Mouse (Mus musculus) ES-Bruce4 (cell line): Measurements from ENCODE around the gene Stat3.

ENCODE experiments used
- CTCF ChIP-seq: IDR thresholded peaks from one replicate; pipeline ENCODE4 v1.8.1; 2011; ENCODE audit warnings: low read depth, low read length
- EP300 ChIP-seq: IDR thresholded peaks from 2 replicates; pipeline ENCODE4 v1.6.1; 2011; ENCODE audit warnings: low read depth, low read length; ENCODE audit not compliant: insufficient read depth
- POLR2A ChIP-seq: IDR thresholded peaks from one replicate; pipeline ENCODE4 v1.8.1; 2011; ENCODE audit warnings: low read length; ENCODE audit not compliant: insufficient read depth

DNA sequence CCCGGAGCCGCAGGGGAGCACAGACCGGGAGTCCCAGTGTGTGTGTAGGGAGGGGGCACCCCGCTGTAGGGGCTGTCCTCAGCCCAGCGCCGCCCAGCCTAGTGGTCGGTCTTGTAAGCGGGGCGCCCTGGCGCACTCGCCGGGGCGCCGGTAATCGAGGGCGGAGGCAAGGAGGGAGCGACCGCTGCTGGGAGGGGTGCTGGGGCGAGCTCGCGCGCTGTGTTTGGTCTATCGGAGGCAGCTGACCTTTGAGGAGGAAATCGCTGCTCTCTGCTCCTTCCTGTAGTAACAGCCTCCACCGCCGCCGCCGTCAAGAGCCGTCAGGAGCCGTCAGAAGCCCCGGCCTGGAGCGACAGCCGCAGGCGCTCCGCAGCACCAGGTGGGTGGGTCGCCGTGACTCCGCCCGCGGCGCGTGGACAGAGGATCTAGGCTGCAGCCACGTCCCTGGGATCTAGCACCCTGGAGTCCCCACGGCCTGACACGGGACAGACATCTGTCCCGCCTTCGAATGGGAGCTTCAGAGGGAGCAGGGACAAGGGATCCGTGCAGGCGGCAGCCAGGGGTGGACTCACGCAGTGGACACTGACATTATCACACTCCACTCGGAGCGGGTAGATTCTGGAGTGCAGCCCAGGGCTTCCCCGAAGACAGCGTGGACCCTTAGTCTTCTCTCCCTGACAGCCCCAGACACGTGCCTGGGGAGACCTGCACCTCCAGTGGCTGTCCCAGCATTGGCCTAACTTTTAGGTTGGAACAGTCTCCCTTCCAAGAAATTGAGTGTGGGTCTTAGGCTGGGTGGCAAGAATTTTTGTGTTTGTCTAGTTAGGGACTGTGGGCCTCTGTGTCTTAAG lies 78.9 kb downstream of the Stat3 start:
- TF ChIP-seq CTCF (no peak), POLR2A (no peak), EP300 (no peak)
